Mouse (Mus musculus) MEL (cell line): ENCODE data around the gene Hba-x.
A peak's percentile ranks its signal among the peaks of the same experiment; 100 is the strongest.

Experiments
- MAFK ChIP-seq: IDR thresholded peaks from 2 replicates; pipeline ENCODE4 v1.6.1; 2011; ENCODE audit warnings: low read depth, mild to moderate bottlenecking, low read length, improper control_type of control experiment, borderline replicate concordance
- MAX ChIP-seq: IDR thresholded peaks from 2 replicates; pipeline ENCODE4 v1.6.1; 2011; ENCODE audit warnings: low read length, improper control_type of control experiment
- POLR2A ChIP-seq, 2 experiments: IDR thresholded peaks; 2 replicates each; pipeline ENCODE4 v1.6.1; 2011 to 2012; ENCODE audit warnings: low read length in 2 of 2, mild to moderate bottlenecking in 2 of 2, control low read depth in 1 of 2, improper control_type of control experiment in 1 of 2, low read depth in 1 of 2, moderate library complexity in 1 of 2; ENCODE audit not compliant: control insufficient read depth in 1 of 2, insufficient read depth in 1 of 2, poor library complexity in 1 of 2
- TCF12 ChIP-seq: IDR thresholded peaks from 2 replicates; pipeline ENCODE4 v1.6.1; 2014; ENCODE audit warnings: low read depth, mild to moderate bottlenecking, inconsistent platforms, low read length, improper control_type of control experiment, moderate library complexity

GRCm38 (mm10) chr11:32244617-32245016, 31.6 kb upstream of the Hba-x start:
- TF ChIP-seq MAFK: no peak
- no peak for TF ChIP-seq POLR2A (IDR thresholded peaks at IDR 0.05; ENCODE audit: control insufficient read depth in 1 of 2, insufficient read depth in 1 of 2, low read depth in 1 of 2, low read length in 2 of 2, poor library complexity in 1 of 2)
- TF ChIP-seq MAX: peak; percentile 45; the same call in 1 of the 2 replicates
- TF ChIP-seq TCF12: 0 out of 2 replicates have a peak, but pooled peaks have one; percentile 14
